Mouse (Mus musculus): ENCODE data around the gene Prr15.

- no peak for TF ChIP-seq CTCF (IDR thresholded peaks at IDR 0.05; ENCODE audit: control insufficient read depth, insufficient read depth, low read length)
- no peak for TF ChIP-seq POLR2A (IDR thresholded peaks at IDR 0.05; ENCODE audit: borderline replicate concordance, control insufficient read depth, low read depth, low read length)
Measured at GRCm38 (mm10) chr6:54279391-54279790, 46.2 kb upstream of the Prr15 start.
